Mouse (Mus musculus) thymus, postnatal 14 days (tissue): ENCODE measurements at regions not wholly inside any gene's neighbourhood (a gene's known extent, or its start where the extent isn't known, plus 50 kb on each side); places are given as distances from the start of the nearest gene placed in this dataset.

ENCODE experiments used
- DNase-seq: peaks from one replicate; pipeline ENCODE4 v3.0.0; 2021

DNA sequence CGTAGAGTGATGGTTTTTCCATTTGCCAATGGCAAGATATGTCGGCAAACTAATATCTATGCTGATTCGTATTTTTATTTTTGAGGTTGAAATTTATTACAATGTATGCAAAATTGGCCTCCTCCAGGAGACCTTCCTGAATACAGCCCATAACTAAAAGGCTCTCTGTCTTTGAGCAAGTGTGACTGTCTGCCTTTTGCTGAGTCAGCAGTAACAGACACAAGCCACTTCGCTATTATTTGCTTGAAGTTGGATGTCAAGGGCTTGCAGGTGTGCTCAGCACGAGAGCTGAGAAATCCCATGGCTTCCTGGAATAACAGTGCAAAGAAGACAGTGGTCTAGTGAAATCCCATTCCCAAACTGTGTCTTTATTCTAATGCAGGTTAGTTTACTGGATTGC is 56.9 kb downstream of the Dmrt2 start:
- DNase-seq = no peak

DNA sequence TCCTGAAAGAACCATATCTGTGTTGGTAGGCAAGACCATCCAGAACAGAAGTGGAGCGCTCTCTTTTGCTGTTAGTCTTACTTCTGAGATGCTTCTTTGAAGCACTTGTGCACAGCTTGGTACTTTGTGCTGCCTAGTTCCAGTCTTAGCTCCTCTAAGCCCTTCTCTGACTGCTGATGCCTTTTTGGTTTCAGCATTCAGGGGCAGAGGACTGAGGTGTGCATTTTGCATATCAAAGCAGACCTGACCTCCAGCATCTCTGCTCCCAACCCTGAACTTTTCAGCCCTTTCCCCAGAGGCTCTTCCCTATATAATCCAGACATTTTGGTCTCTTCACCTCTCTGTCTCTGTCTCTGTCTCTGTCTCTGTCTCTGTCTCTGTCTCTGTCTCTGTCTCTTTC is 57.4 kb downstream of the Dmrt2 start:
- DNase-seq = no peak

DNA sequence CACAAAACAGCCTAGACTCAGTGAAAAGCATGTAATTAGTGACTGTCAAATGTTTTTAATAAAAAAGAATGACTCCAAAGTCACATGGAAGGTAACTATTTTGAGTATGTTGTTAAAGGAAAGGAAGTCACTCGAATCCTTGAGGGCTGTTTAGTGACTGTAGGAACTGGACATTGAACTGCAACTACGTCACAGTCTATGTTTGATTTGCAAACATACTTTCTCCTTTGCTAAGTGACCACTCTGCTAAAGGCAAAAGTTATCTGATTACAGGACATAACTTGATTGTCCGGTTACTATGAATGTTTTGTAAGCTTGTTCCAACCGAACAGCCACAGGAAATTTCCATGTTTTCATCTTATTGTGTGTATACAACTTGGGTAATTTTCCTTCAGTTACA is 106.2 kb downstream of the Dmrt2 start:
- no peak for DNase-seq

DNA sequence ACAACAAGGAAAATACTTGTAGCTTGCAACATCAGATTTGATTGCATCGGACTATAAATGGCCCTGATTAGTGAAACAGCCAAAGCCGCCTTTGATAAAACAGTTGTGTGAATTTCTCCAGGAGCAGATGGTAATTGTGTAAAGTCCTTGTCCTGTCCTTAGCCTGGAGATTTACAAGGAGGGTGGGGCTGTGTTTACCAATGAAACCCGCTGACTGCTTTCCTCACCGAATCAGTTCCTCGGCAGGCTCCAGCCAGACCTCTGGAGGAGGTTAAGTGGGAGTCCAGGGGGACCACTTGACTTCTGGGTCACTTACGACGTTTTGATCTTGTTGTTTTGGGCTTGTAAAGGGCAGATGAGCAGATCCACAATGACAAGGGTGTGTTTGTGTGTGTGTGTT is 107.1 kb downstream of the Dmrt2 start:
- no peak for DNase-seq

DNA sequence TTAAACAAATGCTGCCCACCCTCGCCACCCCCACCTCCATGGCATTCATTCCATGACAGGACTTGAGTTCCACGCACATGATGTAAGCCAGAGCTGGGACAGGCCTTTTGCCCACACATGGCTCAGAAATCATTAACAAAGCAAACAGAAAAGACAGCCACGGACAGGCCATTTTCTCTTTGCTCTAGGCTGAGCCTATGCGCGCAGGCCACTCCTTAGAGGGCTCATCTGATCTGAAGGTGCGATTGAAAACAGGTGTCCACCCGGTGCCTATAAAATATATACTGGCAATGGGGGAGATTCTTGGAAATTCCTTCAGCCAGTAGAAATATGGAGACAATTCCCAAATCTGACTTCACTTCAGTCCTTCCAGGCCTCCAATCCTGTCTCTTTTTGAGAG is 109.1 kb downstream of the Dmrt2 start:
- DNase-seq = no peak

DNA sequence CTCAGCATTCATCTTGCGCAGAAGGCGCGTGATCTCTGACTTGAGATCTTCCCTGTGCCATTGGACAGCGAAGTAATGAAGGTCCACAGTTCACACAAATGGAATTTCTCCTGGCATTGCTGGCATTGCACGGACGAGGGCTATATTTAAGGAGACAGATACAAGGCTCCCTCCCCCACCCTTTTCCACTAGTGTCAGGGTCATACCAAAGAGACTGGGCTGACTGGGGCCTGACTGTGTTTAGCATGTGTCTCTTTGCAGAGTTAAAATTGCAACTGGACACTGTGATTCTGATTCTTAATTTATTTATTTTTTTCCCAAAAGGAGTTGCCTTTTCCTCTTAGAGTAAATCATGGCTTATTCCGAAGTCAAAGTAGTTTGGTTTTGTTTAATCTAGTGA is 130.5 kb downstream of the Dmrt2 start:
- DNase-seq = no peak

DNA sequence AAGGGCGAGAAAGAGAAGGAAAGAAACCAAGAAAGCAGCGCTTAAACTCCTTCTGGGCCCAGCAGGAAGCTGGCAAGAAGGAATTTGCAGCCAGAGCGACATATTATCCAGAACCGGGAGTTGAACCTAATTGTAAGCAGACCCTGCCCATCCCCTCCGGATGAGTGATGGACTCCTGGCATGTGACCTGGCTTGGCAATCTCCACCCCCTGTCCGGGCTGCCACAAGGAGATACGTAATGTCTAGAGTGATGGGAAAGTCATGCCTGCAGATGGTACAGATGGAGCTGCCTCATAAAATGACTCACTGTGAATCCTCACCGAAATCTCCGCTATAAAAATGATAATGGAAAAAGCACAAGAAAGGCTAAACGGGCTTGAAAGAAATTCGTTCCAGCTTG is 133.1 kb downstream of the Dmrt2 start:
- no peak for DNase-seq

DNA sequence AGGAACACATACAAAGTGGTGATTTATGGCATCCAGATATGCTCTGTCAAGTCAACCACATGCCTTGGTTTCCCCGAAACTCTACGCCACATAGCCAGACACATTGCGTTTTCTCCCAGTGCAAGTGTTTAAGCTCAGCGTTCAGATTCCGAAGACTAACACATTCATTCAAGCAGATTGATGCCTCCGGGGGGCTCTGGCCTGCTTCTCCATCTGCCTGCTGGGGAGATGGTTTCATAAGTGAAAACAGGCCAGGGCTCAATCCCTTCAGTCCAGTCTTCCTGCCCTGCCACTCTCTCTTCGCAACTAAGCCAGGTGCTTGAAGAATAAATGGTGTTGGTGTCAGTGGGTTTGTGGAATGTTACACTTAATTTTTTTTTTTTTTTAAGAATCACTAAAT is 141.4 kb downstream of the Dmrt2 start:
- no peak for DNase-seq

DNA sequence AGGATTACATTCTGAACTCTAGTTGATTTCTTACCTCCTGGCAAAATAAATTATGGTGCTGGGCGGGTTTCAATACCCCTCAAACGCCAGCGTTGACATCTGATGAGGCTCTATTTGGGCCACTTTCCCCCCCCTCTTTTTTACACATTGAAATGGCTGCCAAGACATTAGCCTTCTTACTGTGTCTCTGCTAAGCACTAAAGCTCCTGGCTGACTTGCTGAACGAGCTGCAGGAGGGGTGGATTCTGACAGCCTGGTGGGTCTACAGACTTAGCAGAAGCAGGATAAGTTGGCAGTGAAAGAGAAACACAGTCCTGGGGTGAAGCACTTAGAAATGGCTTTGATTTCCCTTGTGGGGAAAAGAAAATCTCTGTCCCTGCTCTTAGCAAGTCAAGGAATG is 172.9 kb downstream of the Dmrt2 start:
- DNase-seq = no peak

DNA sequence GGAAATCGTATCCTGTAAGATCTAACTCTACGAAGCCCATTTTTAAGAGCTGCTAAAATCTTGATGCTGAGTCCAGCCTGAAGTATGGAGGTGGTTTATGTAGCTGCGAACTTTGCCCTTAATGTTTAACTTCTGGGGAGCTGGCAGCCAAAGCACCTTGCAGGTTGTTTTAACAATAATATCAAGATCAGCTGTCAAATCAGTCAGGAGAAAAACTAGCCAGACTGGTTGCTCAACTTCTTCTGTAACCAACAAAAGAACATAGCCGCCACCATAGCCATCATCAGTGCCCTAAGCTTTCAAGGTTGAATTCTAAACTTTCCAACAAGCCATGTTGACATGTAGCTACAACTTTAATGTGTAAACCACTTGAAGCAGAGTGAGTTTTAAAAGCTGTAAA is 184.1 kb downstream of the Dmrt2 start:
- DNase-seq = no peak

DNA sequence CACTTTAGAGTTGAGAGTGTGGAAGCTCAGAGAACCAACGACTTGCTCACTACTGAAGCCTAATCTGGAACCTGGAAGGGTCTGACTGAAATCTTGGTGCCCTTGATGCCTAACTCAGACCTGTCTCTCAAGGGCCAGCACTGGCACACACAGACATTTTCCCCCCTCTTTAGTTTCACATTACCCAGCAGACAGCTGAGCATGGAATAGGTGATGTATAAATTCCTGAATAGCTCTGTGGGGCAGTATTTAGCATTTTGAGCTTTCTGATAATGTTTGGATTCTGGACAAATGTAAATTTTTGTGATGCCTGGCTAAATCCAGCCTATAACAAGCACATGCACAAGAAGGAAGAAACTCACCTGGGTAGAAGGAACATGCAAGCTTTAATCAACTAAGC is 191.1 kb downstream of the Dmrt2 start:
- DNase-seq = no peak

DNA sequence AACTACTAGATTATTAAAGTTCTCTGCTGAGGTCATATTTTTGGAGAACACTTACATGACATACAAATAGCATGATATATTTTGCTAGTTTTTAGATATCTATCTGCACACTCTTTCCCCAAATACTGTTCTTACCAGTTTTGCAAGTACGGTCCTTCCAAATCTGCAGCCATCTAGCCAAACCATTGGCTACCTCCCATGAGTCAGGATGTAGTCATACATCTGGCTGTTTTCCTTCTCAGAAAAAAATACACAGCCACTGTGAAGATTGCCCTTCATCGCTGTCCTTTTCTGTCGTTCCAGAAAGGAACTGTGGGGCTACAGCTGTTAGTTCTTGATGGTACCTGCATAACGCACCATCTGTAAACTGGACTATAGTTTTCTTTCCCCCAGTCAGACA is 234.5 kb downstream of the Dmrt2 start:
- DNase-seq = no peak

DNA sequence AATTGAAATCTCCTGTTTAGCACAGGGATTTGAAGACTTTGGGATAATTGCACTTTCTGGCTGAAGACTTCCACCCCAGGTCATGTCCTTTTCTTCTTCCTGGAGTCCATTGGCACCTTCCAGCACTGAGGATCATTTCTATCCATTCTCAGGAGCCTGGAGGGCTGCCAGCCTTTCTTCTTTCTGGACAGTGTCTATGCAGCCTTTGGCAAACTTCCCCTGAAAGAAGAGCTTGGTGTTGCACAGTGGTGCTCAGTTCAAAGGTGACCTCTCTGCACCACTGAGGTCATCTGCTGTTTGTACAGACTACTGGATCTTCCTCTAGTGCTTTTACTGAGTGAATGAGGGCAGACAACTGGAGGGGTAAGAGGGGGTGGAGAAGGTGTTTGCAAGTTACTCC is 249.8 kb downstream of the Dmrt2 start:
- no peak for DNase-seq

DNA sequence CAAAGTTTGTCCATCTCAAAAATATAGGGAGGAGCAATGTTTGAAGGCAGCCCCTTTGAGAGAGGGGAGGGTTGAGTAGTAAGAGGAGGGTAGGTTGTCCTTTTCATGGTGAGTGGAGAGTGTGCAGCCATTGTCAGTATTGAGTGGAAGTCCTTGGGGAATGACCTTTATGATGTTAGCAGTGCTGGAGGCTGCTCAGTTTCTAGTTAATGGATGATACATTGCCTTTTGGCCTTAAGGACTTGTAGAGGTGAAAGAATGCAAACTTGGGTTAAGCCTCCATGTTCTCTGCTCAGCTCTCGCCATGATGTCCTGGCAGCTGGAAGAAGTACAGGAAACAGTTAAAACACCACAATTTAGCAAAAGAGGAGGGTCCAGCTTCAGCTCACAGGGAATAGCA is 250.6 kb downstream of the Dmrt2 start:
- no peak for DNase-seq

DNA sequence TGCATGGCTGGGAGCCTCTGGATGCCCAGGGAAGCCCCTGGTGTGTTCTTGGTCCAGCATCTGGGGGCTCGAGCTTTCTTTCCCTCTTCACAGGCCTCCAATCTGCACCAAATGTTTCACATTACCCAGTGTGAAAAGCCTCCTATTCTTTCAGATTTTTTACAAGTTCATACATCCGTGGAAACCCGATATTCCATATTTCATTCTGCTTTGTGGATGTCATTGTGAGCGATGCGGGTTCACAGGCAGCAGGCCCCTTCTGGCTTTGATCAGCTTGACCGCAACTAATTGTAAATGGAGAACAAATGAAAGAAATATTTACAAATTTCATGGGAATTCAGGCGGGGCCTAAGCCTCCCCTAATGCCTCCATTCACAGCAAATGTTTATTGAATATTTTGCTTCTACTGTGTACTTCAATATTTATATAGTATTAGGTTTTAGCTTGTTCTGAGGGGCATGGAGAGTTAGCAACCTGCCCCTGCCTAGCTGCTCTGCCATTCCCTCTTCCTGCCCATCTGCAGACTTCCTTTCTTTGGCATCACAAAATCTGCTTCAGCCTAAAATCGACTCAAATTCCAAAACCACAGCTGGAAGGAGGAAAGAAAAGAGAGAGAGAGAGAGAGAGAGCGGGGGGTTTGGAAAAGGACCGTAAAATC is 251.6 kb downstream of the Dmrt2 start:
- no peak for DNase-seq

DNA sequence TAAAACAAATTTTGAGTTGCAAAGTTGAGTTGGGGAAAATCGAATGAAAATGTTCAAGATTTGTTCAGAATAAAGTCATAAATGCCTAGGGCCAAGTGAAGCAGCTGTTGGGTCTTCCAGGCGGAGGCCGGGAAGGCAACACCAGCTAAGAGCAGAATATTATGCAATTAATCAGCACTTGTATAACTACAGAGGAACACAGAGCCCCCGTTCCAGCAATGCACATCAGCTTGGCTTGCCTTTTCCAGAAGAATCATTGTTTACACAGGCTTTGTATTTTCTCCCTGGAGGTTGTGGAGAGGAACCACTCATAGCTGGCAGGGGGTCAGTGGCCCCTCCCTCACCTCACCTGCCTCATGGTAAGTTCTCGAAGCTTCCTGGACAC is 252.2 kb downstream of the Dmrt2 start:
- DNase-seq = no peak

DNA sequence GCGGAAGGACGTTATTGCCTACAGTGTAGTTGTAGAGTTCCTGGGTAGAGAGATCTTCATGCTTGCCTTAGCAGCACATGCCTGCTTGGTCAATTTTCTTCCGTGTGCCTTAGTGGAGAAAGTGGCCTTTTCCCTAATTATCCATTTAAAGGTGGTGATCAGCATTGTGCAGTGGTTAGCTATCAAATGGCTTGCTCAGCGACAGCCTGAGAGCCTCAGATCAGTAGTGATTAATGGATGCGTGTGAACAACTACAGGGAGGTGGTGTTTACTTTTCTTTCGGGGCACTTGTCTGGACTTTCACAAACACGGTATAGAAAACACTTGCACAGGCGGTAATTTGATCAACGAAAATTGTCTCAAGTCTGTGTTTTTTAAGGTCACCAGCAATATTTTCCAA is 255.0 kb downstream of the Dmrt2 start:
- DNase-seq = no peak

DNA sequence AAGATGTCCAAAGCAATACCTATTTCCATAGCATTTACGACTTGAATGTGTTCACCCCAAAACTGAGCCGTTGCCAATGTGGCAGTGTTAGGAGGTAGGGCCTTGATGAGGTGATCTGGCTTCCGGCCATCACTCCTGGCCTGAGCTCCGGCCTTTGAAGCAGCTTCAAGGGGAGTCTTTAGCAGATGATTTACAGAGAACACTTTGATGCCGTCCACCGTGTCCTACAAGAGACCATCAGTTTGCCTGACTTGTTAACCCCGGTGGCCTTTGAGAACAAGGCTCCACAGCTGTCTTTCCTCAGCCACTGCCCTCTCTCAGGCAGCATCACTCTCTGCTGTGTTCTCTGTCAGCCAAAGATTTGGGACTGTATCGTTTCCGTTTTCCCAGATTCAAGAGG is 265.1 kb downstream of the Dmrt2 start:
- no peak for DNase-seq

DNA sequence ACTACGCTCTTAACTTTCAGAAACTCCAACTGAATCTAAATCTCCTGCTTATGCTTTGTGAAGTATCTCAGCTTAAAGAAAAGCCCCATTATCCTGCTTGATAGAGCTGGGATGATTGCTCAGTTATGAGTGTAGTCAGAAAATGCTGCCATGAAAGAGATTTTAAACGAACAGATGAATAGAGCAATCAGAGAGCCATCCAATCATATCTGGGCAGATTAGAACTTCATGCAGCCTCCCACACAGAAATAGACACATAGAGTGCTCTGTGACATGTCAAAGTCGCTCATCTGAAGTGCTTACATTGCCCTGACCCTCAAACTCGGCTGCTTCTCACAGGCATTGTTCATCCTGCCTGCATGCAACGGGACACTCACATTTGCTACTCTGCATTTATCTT is 299.0 kb downstream of the Dmrt2 start:
- DNase-seq = no peak

DNA sequence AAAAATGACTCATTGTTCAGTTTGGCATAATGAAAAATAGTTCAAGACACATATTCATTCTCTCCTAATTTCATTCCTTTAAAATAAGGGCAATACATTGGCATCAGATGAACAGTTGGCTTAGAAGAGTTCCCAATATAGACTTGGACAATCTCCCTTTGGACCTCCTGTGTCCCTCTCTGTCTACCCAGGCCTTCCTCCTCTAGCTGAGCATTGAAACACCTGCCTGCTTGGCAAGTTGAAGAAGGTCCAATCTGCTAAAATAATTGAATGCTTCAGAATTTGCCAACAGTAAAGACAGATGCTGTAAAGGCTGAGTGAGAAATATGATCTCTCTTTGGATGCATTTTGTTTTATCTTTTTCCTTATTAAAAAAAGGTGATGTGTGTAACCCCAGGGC is 303.0 kb downstream of the Dmrt2 start:
- DNase-seq = no peak

DNA sequence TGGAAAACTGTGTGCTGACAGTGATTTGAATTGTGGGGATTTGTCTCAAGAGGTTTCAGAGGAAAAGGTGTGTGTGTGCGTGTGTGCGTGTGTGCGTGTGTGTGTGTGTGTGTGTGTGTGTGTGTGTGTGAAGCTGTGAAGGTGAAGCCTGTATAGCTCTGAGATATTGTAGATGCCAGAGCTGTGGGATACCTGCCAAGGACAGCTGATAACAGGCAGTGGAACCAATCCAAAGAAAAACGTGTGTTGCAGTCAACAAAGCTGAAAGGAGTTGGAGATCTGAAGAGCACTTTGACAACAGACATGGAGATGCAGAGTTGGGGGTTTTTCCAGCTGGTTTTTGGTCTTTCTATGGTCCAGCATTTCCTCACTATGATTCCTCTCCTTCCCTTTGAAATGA is 308.1 kb downstream of the Dmrt2 start:
- no peak for DNase-seq

DNA sequence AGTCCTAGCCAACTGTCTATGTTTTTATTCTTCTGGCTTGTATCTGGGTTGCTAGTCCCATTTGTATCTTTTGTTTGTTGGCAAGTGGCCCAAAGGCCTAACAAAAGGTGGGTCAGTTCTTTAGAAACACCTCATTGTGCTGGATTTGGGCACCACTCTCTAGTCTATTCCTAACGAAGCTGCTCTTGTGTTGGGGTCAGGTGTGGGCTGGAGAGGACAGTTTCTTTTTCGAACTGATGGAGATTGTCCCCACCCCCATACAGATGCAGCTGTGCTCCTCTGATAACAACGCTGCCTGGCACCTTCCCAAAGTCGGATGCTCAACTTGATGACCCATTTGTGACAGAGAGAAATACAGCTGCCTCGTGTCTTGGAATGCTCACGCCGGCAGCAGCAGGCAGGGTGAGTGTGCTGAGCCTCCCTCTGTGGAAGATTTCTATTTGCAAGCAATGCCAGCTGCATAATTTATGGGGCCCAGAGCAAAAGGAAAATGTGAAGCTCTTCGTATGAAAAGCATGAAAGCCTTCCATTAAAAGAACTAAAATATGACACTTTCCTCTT is 342.5 kb downstream of the Dmrt2 start:
- DNase-seq = no peak

DNA sequence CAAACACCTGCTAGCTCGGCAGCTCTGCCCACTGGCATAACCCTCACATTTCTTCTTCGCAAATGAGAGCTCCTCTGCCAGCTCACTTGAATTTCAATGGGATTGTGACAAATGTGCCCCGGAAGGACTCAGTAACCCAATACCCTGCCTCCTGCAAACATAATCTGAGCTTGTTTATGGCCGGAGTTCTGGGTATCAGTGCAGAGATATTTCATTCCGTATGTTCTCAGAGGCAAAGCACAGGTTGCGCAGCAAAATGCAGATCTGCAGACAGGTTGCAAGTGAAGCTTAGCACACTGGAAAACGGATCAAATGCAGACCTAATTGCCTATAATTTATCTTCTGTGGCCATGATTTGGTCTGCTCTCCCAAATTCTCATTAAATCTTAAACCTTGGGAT is 348.9 kb downstream of the Dmrt2 start:
- DNase-seq = no peak

DNA sequence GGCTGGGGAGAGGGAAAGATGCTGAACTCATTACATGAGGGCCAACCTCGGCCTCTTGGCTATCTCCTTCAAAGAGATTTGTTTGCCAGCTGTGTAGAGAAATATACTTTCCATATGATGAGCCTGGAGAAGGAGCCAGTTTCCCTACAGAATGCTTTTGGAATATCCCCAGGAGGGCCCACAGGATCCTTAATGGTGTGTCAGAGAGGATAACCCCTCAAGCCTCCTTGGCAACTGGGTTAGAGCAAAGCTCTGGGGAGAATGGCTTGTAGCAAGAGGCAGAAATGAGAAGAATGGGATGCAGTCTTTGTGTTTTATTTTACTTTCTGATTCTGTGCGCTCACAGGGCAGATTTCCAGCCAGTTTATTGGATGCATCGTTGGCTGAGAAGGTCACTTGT is 353.9 kb downstream of the Dmrt2 start:
- DNase-seq = no peak

DNA sequence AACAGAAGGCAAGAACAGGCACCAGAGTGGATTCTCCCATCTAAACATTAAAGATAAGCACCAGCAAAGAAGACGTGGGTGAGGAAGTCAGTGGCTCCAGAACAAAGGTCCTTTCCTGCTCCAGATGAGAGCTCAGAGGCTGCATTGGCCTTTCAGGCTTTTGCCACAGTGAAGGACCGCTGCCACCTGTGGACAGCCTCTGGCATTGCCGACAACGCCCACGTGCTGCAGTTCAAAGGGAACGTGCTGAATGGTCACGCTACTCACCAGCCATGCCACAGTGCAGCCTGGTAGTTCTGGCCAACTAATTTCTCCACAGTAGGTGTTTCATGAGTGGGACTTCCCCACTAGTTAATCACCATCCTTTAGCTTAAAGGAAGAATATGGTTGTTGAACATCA is 365.1 kb downstream of the Dmrt2 start:
- no peak for DNase-seq
